Mouse (Mus musculus): ENCODE data around the gene Akt1s1.

- TF ChIP-seq TCF12 (IDR thresholded peaks at IDR 0.05; ENCODE audit: low read depth, low read length) = no peak
- TF ChIP-seq MXI1 (IDR thresholded peaks at IDR 0.05; ENCODE audit: low read depth, low read length) = no peak
- TF ChIP-seq CTCF (conservative IDR thresholded peaks at IDR 0.05 in 1 of 2, IDR thresholded peaks at IDR 0.05 in 1 of 2; ENCODE audit: low read depth in 2 of 2, low read length in 2 of 2) = no peak
- no peak for TF ChIP-seq UBTF (IDR thresholded peaks at IDR 0.05; ENCODE audit: low read depth, low read length)
- no peak for TF ChIP-seq ZNF384 (IDR thresholded peaks at IDR 0.05; ENCODE audit: low read depth, low read length)
- 0 out of 2 replicates have a peak, but pooled peaks have one; percentile 12 for TF ChIP-seq POLR2A (IDR thresholded peaks at IDR 0.05; ENCODE audit: low read depth, low read length)
Measured at GRCm38 (mm10) chr7:44838073-44838472, 10.7 kb upstream of the Akt1s1 start.

All from CH12.LX (cell line).